Mouse (Mus musculus) B cell, adult 2 months (primary cell): ENCODE results near the gene Dnaaf2.
A peak's percentile ranks its signal among the peaks of the same experiment; 100 is the strongest.
"Not testable (repeated sequence)": the region's sequence is repeated elsewhere in the genome, so short reads cannot be mapped to it uniquely, and the experiment has no call there.

ENCODE experiments used
- DNase-seq, 2 experiments: peaks; one replicate each; pipeline ENCODE4 v3.0.0; 2022

Gene Dnaaf2

DNA sequence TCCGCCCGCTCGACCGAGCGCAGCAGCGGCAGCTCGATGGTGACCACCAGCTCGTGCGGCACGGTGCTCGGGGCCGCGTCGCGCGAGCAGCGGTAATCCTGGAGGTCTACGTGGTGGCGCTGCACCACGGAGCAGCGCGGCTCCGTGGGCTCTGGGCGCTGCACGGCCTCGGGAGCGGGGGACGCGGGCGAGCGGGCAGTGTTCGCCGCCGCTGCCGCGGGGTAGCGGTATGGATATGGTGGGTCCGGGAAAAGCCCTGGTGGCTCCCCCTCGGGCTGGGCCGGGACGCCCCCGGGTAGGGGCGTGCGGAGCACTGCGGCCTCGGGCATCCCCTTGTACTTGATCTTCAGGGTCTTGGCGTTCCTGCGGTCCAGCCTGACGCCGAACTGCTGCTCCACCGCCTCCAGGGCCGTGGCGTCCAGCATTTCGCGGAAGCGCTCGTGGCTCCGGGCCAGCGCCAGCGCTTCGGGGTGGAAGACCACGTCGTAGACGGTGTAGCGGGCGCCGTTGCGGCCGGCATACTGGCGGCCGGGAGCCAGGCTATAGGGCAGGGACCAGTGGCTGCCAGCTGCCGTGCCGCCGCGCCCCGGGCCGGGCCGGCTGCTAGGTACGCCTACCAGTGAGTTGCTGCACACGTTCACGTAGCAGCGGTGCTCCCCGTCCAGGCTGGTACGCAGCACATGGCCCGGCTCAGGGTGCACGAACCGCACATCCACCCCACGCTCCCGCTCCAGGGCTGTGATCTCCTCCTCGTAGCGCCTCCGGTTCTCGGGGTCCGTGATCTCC is 658 bp downstream of the Dnaaf2 start:
- peak in 1 of 2 experiments; percentile 71 for DNase-seq

DNA sequence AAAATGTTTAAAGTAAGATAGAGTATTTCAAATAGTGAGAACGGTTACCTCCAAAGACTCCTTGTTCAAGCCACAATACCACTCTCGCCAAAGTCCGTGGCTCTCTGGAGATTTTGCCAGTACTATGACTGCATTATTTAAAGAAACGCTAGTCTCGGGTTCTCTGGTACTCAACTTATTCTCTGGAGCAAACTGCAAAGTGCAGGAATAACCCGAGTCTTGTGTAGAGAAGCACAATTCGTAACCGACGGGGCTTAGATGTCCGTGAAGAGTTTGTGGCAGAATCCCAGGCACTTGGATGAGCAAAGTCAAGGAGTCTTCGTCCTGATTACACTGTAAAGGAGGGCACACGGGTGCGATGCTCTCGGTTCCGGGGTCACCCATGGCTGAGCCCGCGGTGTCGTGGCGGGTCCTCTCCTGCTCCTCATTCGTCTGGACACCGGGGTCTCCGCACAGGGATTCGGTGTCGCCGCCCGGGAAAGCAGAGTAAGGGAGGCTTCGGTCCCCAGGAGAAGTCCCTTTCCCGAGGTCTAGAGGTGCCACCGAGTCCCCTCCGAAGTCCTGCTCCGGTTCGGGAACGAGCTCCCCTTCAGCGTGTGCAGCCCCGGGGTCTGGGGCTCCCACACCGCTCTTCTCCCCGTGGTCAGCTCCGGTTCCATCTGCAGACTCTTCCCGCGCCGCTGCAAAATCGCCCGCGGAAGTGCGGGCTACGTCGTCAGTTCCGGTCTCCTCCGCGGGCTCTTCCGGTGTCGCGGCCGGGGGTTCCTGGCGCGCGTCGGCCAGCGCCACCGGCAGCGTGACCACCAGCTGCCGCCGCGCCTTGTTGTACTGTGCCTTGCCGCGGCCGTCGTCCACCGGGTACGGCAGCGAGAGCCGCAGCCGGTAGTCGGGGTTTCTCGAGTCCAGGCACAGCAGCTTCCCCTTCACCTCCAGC is 1.5 kb downstream of the Dnaaf2 start, which contains the start of gene Gm49383:
TSS of gene Gm49383 (minus strand) at position 661 of the 934 bp plus-strand sequence.
- DNase-seq = peak; percentile 53 to 65

- DNase-seq = no peak
Measured at GRCm38 (mm10) chr12:69192637-69193036, 5.6 kb downstream of the Dnaaf2 start.

- DNase-seq = no peak
Measured at GRCm38 (mm10) chr12:69191396-69191795, 6.8 kb downstream of the Dnaaf2 start.

DNA sequence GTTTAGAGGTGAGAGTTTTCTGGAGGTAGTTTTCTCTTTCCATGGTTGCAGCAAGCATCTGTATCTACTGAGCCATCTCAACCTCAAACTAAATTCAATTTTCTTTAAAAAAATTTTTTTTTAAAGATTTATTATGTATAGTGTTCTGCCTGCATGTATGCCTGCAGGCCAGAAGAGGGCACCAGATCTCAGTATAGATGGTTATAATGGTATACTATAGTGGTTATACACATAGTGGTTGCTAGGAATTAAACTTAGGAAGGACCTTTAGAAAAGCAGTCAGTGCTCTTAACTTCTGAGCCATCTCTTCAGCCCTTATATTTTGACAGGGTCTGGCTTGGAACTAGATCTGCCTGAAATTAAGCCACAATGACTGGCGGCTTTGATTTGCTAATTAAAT is 7.7 kb downstream of the Dnaaf2 start:
- peak; percentile 43 to 47 for DNase-seq

DNA sequence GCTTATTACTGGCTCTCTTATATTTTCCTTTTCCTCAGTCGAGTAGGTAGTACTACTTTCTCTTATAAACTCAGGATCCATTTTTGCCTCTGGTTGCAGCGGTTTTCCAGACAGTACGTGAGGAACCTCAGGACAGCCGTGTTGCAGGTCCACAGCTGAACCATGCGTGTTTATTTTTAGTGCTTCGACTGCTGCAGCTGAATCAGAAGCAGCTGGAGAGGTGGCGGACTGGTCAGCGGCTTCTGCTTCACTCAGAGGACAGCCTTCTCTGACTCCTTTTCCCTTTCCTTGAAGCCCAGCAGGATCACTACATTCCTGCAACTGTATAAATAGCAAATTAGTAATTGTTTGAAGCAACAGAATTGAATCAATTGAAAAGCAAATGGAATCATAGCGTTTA is 8.2 kb downstream of the Dnaaf2 start:
- DNase-seq = no peak

GRCm38 (mm10) chr12:69186811-69187471 is 11.3 kb downstream of the Dnaaf2 start:
- no peak for DNase-seq

DNA sequence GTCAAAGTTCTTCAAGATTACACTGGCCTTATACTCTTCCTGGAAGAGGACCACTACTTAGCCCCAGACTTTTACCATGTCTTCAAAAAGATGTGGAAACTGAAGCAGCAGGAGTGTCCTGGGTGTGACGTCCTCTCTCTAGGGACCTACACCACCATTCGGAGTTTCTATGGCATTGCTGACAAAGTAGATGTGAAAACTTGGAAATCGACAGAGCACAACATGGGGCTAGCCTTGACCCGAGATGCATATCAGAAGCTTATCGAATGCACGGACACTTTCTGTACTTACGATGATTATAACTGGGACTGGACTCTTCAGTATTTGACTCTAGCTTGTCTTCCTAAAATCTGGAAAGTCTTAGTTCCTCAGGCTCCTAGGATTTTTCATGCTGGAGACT is 12.9 kb downstream of the Dnaaf2 start:
- no peak for DNase-seq

DNA sequence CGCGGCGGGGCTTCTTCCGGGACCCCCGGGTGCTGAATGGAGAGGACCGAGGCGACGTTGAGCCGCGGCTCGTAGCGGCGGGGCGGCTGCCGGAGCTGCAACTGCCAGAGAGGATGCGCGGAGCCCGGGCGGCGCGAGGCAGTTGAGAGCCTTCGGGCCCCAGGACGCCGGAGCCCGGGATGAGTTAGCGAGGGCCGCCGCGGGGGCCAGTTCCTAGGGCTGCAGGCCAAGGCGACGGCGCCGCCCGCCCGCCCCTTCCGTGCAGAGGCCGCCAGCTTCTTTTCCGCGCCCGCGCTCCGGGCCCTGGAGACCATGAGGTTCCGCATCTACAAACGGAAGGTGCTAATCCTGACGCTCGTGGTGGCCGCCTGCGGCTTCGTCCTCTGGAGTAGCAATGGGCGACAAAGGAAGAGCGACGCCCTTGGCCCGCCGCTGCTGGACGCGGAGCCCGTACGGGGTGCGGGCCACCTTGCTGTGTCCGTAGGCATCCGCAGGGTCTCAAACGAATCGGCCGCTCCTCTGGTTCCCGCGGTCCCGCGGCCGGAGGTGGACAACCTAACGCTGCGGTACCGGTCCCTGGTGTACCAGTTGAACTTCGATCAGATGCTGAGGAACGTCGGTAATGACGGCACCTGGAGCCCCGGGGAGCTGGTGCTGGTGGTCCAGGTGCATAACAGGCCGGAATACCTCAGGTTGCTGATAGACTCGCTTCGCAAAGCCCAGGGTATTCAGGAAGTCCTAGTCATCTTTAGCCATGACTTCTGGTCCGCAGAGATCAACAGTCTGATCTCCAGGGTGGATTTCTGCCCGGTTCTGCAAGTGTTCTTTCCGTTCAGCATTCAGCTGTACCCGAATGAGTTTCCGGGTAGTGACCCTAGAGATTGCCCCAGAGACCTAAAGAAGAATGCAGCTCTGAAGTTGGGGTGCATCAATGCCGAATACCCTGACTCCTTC is 13.6 kb downstream of the Dnaaf2 start:
- no peak for DNase-seq

DNA sequence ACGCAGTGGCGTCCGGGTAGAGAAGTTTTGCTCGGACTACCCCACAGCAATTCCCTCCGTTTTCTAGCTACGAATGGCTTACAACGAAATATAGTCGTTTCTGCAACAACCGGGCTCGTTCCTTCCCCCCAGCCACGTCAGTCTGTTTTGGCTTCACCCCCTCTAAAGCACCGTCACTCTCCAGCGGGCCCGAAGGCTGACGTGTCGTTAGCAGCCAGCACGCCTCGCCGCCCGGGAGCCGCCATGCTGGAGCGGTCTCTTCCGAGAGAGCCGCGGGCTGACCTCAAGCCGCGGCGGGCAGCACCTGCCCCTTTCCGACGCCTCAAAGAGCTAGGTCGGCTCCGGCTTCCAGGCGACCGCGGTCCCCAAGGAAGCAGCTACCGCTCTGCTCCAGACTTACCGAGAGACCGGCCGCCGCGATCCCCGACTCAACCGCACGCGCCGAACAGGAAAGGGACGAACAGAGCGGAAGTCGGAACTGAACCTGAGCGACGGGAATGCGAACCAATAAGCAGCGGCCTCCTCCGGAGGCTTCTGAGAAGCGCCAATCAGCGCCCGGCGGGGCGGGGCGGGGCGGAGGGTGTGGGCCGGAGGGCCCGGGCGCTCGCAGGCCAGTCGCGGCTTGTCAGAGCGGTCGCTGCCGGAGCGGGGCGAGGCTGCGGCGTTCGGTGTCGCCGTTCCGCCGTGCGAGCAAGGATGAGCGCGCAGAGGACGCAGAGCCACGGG is 14.5 kb downstream of the Dnaaf2 start, which contains the start of the genes Rpl36al and Mgat2:
TSS of gene Rpl36al (minus strand) at position 501 of the 726 bp plus-strand sequence.
TSS of gene Mgat2 (plus strand) at position 575 of the 726 bp plus-strand sequence.
- peak; percentile 96 for DNase-seq

DNA sequence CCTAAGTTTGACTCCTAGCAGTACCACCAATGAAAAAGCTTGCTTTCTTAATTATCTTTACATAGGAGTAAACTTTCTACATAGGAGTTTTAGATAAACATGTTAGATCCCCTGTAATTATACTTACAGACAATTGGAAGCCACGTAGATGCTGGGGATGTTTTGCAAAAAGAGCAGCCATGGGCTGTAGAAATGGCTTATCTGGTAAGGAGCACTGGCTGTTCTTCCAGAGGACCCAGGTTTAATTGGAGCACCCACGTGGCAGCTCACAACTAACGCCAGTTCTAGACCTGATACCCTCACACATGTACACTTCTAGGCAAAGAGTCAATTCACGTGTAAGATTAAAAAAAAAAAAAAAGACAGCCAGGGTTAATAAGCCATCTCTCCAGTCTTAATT is 16.4 kb downstream of the Dnaaf2 start:
- no peak for DNase-seq

DNA sequence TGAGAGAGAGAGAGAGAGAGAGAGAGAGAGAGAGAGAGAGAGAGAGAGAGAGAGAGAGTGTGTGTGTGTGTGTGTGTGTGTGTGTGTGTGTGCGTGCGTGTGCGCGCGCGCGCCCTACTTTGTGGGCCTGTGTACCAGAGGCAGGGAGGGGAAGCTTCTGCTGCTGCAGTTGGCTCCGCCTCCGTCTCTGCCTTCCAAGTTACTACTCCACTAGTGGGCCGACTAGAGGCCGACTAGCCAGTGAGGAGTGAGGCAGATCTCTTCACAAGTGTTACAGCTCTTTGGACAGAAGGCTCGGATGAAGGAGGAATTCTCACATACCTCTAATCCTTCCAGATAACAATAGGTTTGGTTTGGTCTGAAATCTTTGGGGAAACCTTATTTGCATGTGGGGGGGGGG is 18.9 kb downstream of the Dnaaf2 start:
- no peak for DNase-seq

DNA sequence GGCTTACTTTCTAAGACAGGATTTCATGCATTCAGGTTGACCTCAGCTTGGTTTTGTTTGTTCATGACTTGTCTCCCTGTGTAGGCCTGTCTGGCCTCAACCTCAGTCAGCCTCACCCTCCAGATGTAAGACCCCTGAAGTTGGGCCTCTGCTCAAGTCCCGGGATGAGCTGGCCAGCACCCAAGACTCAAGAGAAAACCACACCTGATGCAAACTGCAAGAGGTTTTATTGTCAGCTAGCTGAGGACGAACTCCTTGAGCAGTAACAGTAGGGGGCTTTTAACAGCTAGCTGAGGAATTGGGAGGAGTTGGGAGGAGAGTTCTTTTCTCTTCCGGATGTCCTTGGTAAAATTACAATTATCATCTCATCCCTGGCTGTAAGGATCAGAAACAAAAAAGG is 20.7 kb downstream of the Dnaaf2 start:
- DNase-seq = no peak

DNA sequence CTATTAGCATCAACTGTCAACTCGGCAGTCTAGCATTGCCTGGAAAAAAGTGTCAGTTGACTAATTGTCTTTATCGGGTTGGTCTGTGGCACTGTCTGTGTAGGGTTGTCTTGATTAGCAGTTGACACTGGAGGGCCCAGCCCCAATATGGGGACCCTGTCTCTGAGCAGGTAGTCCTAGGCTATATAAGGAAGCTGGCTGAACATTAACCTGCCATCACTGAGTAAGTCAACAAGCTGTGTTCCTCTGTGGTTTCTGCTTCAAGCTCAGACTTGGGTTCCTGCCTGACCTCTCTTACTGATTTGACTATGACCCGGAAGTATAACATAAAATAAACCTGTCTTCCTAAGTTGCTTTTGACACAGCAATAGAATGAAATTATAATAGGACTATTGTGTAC is 22.3 kb downstream of the Dnaaf2 start:
- no peak for DNase-seq

- no peak for DNase-seq
Measured at GRCm38 (mm10) chr12:69171307-69171706, 26.9 kb downstream of the Dnaaf2 start.

- DNase-seq = peak; percentile 91 to 93
Measured at GRCm38 (mm10) chr12:69168461-69169106, 29.6 kb downstream of the Dnaaf2 start, which contains the start of gene Lrr1. Gene Lrr1, plus strand, starts transcription at chr12:69168814.

GRCm38 (mm10) chr12:69167656-69168460 is 30.4 kb downstream of the Dnaaf2 start:
- DNase-seq = no peak

DNA sequence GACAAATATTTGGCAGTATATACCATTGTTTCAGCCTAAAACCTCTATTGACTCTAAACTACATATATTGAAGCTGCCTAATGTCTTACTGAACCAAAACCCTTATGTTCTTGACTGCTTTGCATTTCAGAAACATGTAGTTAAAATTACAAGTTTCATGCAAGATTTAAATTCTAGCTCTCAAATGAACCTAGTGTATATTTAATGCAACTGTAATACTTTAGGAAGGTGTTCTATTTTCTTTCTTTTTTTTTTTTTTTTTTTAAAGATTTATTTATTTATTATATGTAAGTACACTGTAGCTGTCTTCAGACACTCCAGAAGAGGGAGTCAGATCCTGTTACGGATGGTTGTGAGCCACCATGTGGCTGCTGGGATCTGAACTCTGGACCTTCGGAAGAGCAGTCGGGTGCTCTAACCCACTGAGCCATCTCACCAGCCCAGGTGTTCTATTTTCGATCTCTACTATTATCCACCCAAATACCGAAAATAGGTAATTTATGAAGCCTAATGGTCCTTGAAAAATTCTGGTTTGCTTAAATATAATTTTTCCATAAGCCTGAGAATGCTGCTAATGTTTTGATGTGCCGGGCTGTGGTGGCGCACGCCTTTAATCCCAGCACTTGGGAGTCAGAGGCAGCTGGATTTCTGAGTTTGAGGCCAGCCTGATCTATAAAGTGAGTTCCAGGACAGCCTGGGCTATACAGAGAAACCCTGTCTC is 31.2 kb downstream of the Dnaaf2 start:
- DNase-seq = not testable (repeated sequence)

- no peak for DNase-seq
Measured at GRCm38 (mm10) chr12:69164904-69165303, 33.3 kb downstream of the Dnaaf2 start.
